Mouse (Mus musculus) G1E (cell line): ENCODE results near the gene Hoxb3.

Experiments used
- CTCF ChIP-seq: IDR thresholded peaks from 2 replicates; pipeline ENCODE4 v1.5.1; 2012; ENCODE audit warnings: low read depth, low read length, inconsistent platforms, mixed read lengths
- GATA1 ChIP-seq: IDR thresholded peaks from 2 replicates; pipeline ENCODE4 v1.6.1; 2012; ENCODE audit warnings: borderline replicate concordance, low read length, inconsistent platforms, mixed read lengths
- POLR2AphosphoS5 ChIP-seq: IDR thresholded peaks from 2 replicates; pipeline ENCODE4 v1.6.1; 2012; ENCODE audit warnings: low read depth, low read length, inconsistent platforms; ENCODE audit not compliant: insufficient replicate concordance

GRCm38 (mm10) chr11:96387635-96388034, 64.5 kb downstream of the Hoxb3 start:
- no peak for TF ChIP-seq CTCF
- no peak for TF ChIP-seq GATA1
- TF ChIP-seq POLR2AphosphoS5 = no peak
